In the genomic region with DNA sequence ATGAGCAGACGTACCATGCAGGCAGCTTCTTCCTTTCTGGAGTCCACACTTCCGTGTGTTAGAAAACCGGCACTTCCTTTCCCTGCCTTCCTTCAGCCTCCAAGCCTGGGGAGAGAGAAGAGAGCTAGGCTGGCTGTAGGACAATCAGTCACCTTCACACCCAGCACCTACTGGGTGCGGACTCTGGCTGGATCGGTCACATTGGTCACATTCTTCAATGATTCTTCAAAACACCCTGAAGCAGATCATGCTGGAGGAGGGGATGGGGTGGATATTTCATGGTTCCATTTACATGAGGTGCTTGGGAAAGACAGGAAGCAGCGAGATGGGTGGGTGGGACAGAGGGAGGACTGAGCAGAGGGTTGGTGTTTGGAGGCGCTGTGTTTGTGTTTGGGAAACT, we compare ENCODE assay signal across 14 mouse cellular contexts.
"Had no signal": no experiment of that assay in that cellular context is flagged by ENCODE, and none has a peak within 500 bp of the region (broad histone marks: within the 10 kb centered on the region; RNA-seq: fewer than 3 reads in every experiment).

No protein-coding gene starts in this region.

- H3K4me3 ChIP-seq: lung, embryonic 15.5 days had no signal

- H3K36me3 ChIP-seq: lung, embryonic 15.5 days had no signal

- DNase-seq: kidney, adult 18-20 months; kidney, adult 9 months; kidney, postnatal 14 days; kidney, postnatal 4 days; layer of hippocampus, adult 9-11 months; lung, adult 18-20 months; lung, postnatal 10 days; midbrain, embryonic 14.5 days; thymus, adult 2 months; thymus, postnatal 14 days had no signal

- H3K27me3 ChIP-seq: lung, embryonic 15.5 days had no signal

- ATAC-seq: intestine, embryonic 16.5 days had no signal

- H3K4me2 ChIP-seq: lung, embryonic 15.5 days; midbrain, embryonic 11.5 days had no signal

- H3K27ac ChIP-seq: liver, embryonic 14.5 days; lung, embryonic 15.5 days had no signal

- H3K9me3 ChIP-seq: lung, embryonic 15.5 days had no signal

- H3K9ac ChIP-seq: liver, embryonic 14.5 days; lung, embryonic 15.5 days had no signal
